Mouse (Mus musculus): Measurements from ENCODE around the gene Gmds. TPM values are rescaled to one million over a fixed set of nuclear protein-coding genes. Genes with fewer than 3 reads are reported as not detected.

The Gmds gene
- polyA plus RNA-seq, 1 experiment from 2014 or later: 14.6 TPM

GRCm38 (mm10) chr13:31864786-31865185 is 473.8 kb downstream of the Gmds start:
- no peaks in the 10 kb centered on the region for H3K4me1 ChIP-seq
- no peak overlapping the region for H3K9ac ChIP-seq
- H3K27ac ChIP-seq: no peak overlapping the region
- no peak overlapping the region for H3K4me2 ChIP-seq
- WGBS (ENCODE audit: insufficient replicate concordance): 76% methylated on average over 5 of the region's 5 CpGs
- H3K9me3 ChIP-seq (replicated peaks): no peaks in the 10 kb centered on the region
- no peak overlapping the region for H3K4me3 ChIP-seq
- no peaks in the 10 kb centered on the region for H3K36me3 ChIP-seq
- H3K27me3 ChIP-seq (replicated peaks): no peaks in the 10 kb centered on the region
- ATAC-seq: no peak

GRCm38 (mm10) chr13:31863461-31863860 is 475.1 kb downstream of the Gmds start:
- WGBS (ENCODE audit: insufficient replicate concordance): 63% methylated on average over 9 of the region's 9 CpGs
- Histone ChIP-seq H3K9me3 (replicated peaks) (no peaks in the 10 kb centered on the region), H3K27me3 (replicated peaks) (no peaks in the 10 kb centered on the region), H3K36me3 (no peaks in the 10 kb centered on the region), H3K27ac (no peak overlapping the region), H3K4me1 (no peaks in the 10 kb centered on the region), H3K9ac (no peak overlapping the region), H3K4me3 (no peak overlapping the region), H3K4me2 (no peak overlapping the region)
- ATAC-seq: no peak

GRCm38 (mm10) chr13:31860200-31860599 is 478.3 kb downstream of the Gmds start:
- Histone ChIP-seq H3K27me3 (replicated peaks) (no peaks in the 10 kb centered on the region), H3K4me1 (no peaks in the 10 kb centered on the region), H3K4me3 (no peak overlapping the region), H3K36me3 (no peaks in the 10 kb centered on the region), H3K9ac (no peak overlapping the region), H3K27ac (no peak overlapping the region), H3K9me3 (replicated peaks) (no peaks in the 10 kb centered on the region), H3K4me2 (no peak overlapping the region)
- no peak for ATAC-seq
- 63% methylated on average over 5 of the region's 5 CpGs for WGBS (ENCODE audit: insufficient replicate concordance)

GRCm38 (mm10) chr13:31854000-31854399 is 484.5 kb downstream of the Gmds start:
- H3K9me3 ChIP-seq (replicated peaks): no peaks in the 10 kb centered on the region
- H3K4me1 ChIP-seq: no peaks in the 10 kb centered on the region
- H3K4me3 ChIP-seq: no peak overlapping the region
- no peak overlapping the region for H3K9ac ChIP-seq
- H3K4me2 ChIP-seq: no peak overlapping the region
- no peaks in the 10 kb centered on the region for H3K27me3 ChIP-seq (replicated peaks)
- no peak for ATAC-seq
- H3K36me3 ChIP-seq: no peaks in the 10 kb centered on the region
- H3K27ac ChIP-seq: no peak overlapping the region
- WGBS (ENCODE audit: insufficient replicate concordance): 62% methylated on average over 4 of the region's 4 CpGs

GRCm38 (mm10) chr13:31853564-31853963 is 485.0 kb downstream of the Gmds start:
- Histone ChIP-seq H3K36me3 (no peaks in the 10 kb centered on the region), H3K4me2 (no peak overlapping the region), H3K4me1 (no peaks in the 10 kb centered on the region), H3K9ac (no peak overlapping the region), H3K27ac (no peak overlapping the region), H3K9me3 (replicated peaks) (no peaks in the 10 kb centered on the region), H3K4me3 (no peak overlapping the region), H3K27me3 (replicated peaks) (no peaks in the 10 kb centered on the region)
- 53% methylated on average over 2 of the region's 2 CpGs for WGBS (ENCODE audit: insufficient replicate concordance)
- no peak for ATAC-seq

GRCm38 (mm10) chr13:31849258-31849971 is 489.1 kb downstream of the Gmds start:
- no peak overlapping the region for H3K4me2 ChIP-seq
- H3K4me3 ChIP-seq: no peak overlapping the region
- no peaks in the 10 kb centered on the region for H3K27me3 ChIP-seq (replicated peaks)
- no peak overlapping the region for H3K9ac ChIP-seq
- H3K27ac ChIP-seq: no peak overlapping the region
- ATAC-seq: no peak
- H3K36me3 ChIP-seq: no peaks in the 10 kb centered on the region
- WGBS (ENCODE audit: insufficient replicate concordance): 52% methylated on average over 5 of the region's 5 CpGs
- H3K9me3 ChIP-seq (replicated peaks): no peaks in the 10 kb centered on the region
- H3K4me1 ChIP-seq: no peaks in the 10 kb centered on the region

GRCm38 (mm10) chr13:31835802-31836201 is 502.7 kb downstream of the Gmds start:
- H3K9me3 ChIP-seq (replicated peaks): no peaks in the 10 kb centered on the region
- 68% methylated on average over 4 of the region's 4 CpGs for WGBS (ENCODE audit: insufficient replicate concordance)
- no peak for ATAC-seq
- H3K9ac ChIP-seq: no peak overlapping the region
- H3K36me3 ChIP-seq: no peaks in the 10 kb centered on the region
- H3K4me3 ChIP-seq: no peak overlapping the region
- no peaks in the 10 kb centered on the region for H3K4me1 ChIP-seq
- H3K27me3 ChIP-seq (replicated peaks): no peaks in the 10 kb centered on the region
- H3K4me2 ChIP-seq: no peak overlapping the region
- H3K27ac ChIP-seq: no peak overlapping the region

GRCm38 (mm10) chr13:31830332-31830731 is 508.2 kb downstream of the Gmds start:
- H3K4me2 ChIP-seq: no peak overlapping the region
- no peak overlapping the region for H3K9ac ChIP-seq
- 60% methylated on average over 9 of the region's 9 CpGs for WGBS (ENCODE audit: insufficient replicate concordance)
- H3K27me3 ChIP-seq (replicated peaks): peaks cover 2% of the 10 kb centered on the region; the same call in 1 of the 2 replicates
- no peaks in the 10 kb centered on the region for H3K4me1 ChIP-seq
- no peak for ATAC-seq
- no peak overlapping the region for H3K4me3 ChIP-seq
- H3K27ac ChIP-seq: no peak overlapping the region
- no peaks in the 10 kb centered on the region for H3K9me3 ChIP-seq (replicated peaks)
- no peaks in the 10 kb centered on the region for H3K36me3 ChIP-seq

GRCm38 (mm10) chr13:31828446-31828845 is 510.1 kb downstream of the Gmds start:
- no peak for ATAC-seq
- Histone ChIP-seq H3K4me3 (no peak overlapping the region), H3K36me3 (no peaks in the 10 kb centered on the region), H3K9me3 (replicated peaks) (no peaks in the 10 kb centered on the region), H3K9ac (no peak overlapping the region), H3K4me2 (no peak overlapping the region), H3K27me3 (replicated peaks) (peaks cover 11% of the 10 kb centered on the region; the same call in 1 of the 2 replicates), H3K27ac (no peak overlapping the region), H3K4me1 (no peaks in the 10 kb centered on the region)
- 64% methylated on average over 4 of the region's 4 CpGs for WGBS (ENCODE audit: insufficient replicate concordance)

- ATAC-seq: no peak
- Histone ChIP-seq H3K4me3 (no peak overlapping the region), H3K27me3 (replicated peaks) (peaks cover 11% of the 10 kb centered on the region), H3K27ac (no peak overlapping the region), H3K4me1 (no peaks in the 10 kb centered on the region), H3K9me3 (replicated peaks) (no peaks in the 10 kb centered on the region), H3K9ac (no peak overlapping the region), H3K4me2 (no peak overlapping the region), H3K36me3 (no peaks in the 10 kb centered on the region)
- 48% methylated on average over 3 of the region's 3 CpGs for WGBS (ENCODE audit: insufficient replicate concordance)
These were observed 510.7 kb downstream of the Gmds start for GRCm38 (mm10) chr13:31827820-31828332.

GRCm38 (mm10) chr13:31827160-31827559 is 511.4 kb downstream of the Gmds start:
- no peak overlapping the region for H3K27ac ChIP-seq
- H3K4me2 ChIP-seq: no peak overlapping the region
- no peaks in the 10 kb centered on the region for H3K9me3 ChIP-seq (replicated peaks)
- ATAC-seq: no peak
- no peaks in the 10 kb centered on the region for H3K4me1 ChIP-seq
- peaks cover 15% of the 10 kb centered on the region for H3K27me3 ChIP-seq (replicated peaks)
- WGBS (ENCODE audit: insufficient replicate concordance): 66% methylated on average over 5 of the region's 5 CpGs
- no peak overlapping the region for H3K9ac ChIP-seq
- H3K36me3 ChIP-seq: no peaks in the 10 kb centered on the region
- no peak overlapping the region for H3K4me3 ChIP-seq

GRCm38 (mm10) chr13:31825180-31825579 is 513.4 kb downstream of the Gmds start:
- WGBS (ENCODE audit: insufficient replicate concordance): 84% methylated on average over 1 of the region's 1 CpGs
- Histone ChIP-seq H3K27ac (no peak overlapping the region), H3K9ac (no peak overlapping the region), H3K9me3 (replicated peaks) (no peaks in the 10 kb centered on the region), H3K4me2 (no peak overlapping the region), H3K4me3 (no peak overlapping the region), H3K36me3 (no peaks in the 10 kb centered on the region), H3K27me3 (replicated peaks) (peaks cover 31% of the 10 kb centered on the region), H3K4me1 (no peaks in the 10 kb centered on the region)
- ATAC-seq: no peak

- H3K4me3 ChIP-seq: no peak overlapping the region
- no peak overlapping the region for H3K27ac ChIP-seq
- no peaks in the 10 kb centered on the region for H3K36me3 ChIP-seq
- no peaks in the 10 kb centered on the region for H3K4me1 ChIP-seq
- no peaks in the 10 kb centered on the region for H3K9me3 ChIP-seq (replicated peaks)
- H3K9ac ChIP-seq: no peak overlapping the region
- no peak overlapping the region for H3K4me2 ChIP-seq
- no peak for ATAC-seq
- 27% methylated on average over 5 of the region's 5 CpGs for WGBS (ENCODE audit: insufficient replicate concordance)
- peaks cover 48% of the 10 kb centered on the region for H3K27me3 ChIP-seq (replicated peaks)
These were observed 515.2 kb downstream of the Gmds start for GRCm38 (mm10) chr13:31823316-31823715.

All from liver, embryonic 12.5 days (tissue).